Mouse (Mus musculus): ENCODE measurements around the gene Adcy1. TPM values are rescaled to one million over a fixed set of nuclear protein-coding genes. Genes with fewer than 3 reads are reported as not detected.
"Not testable (repeated sequence)": the region's sequence is repeated elsewhere in the genome, so short reads cannot be mapped to it uniquely, and the experiment has no call there.

Adcy1 gene
- polyA plus RNA-seq, 2 experiments = 0.13 to 0.24 TPM

GRCm38 (mm10) chr11:7221826-7222225, 158.5 kb downstream of the Adcy1 start:
- not testable (repeated sequence) for H3K27ac ChIP-seq; ATAC-seq (ENCODE audit: insufficient read depth); DNase-seq (ENCODE audit: low read depth in 3 of 3, low spot score in 3 of 3); H3K9ac ChIP-seq (replicated peaks); H3K4me2 ChIP-seq (ENCODE audit: low read depth); H3K4me3 ChIP-seq (ENCODE audit: insufficient read depth in 1 of 2, low read depth in 2 of 2, low read length in 2 of 2); H3K27me3 ChIP-seq (ENCODE audit: control insufficient read depth, insufficient read depth, low read length); H3K36me3 ChIP-seq (replicated peaks; ENCODE audit: control insufficient read depth, insufficient read depth, low read depth); H3K4me1 ChIP-seq (replicated peaks; ENCODE audit: control insufficient read depth in 2 of 2, insufficient read depth in 2 of 2, low read length in 1 of 2); H3K9me3 ChIP-seq (ENCODE audit: control insufficient read depth, low read length)
- 57% methylated on average over 8 of the region's 8 CpGs for WGBS (ENCODE audit: insufficient replicate concordance)
- TF ChIP-seq CTCF (IDR thresholded peaks at IDR 0.05; ENCODE audit: low read depth) = peak; percentile 38

- no peak for ATAC-seq (ENCODE audit: insufficient read depth)
- Histone ChIP-seq H3K9ac (replicated peaks) (no peak overlapping the region), H3K4me3 (ENCODE audit: insufficient read depth in 1 of 2, low read depth in 2 of 2, low read length in 2 of 2) (no peak overlapping the region), H3K4me2 (ENCODE audit: low read depth) (no peak overlapping the region), H3K27ac (no peak overlapping the region), H3K27me3 (ENCODE audit: control insufficient read depth, insufficient read depth, low read length) (no peaks in the 10 kb centered on the region), H3K36me3 (replicated peaks; ENCODE audit: control insufficient read depth, insufficient read depth, low read depth) (no peaks in the 10 kb centered on the region), H3K9me3 (ENCODE audit: control insufficient read depth, low read length) (no peaks in the 10 kb centered on the region), H3K4me1 (replicated peaks; ENCODE audit: control insufficient read depth in 2 of 2, insufficient read depth in 2 of 2, low read length in 1 of 2) (no peaks in the 10 kb centered on the region)
- no peak for TF ChIP-seq EP300 (IDR thresholded peaks at IDR 0.05; ENCODE audit: low read depth)
- TF ChIP-seq CTCF (IDR thresholded peaks at IDR 0.05; ENCODE audit: low read depth) = no peak
- DNase-seq (ENCODE audit: low read depth in 3 of 3, low spot score in 3 of 3) = no peak
- WGBS (ENCODE audit: insufficient replicate concordance) = 48% methylated on average over 2 of the region's 2 CpGs
Measured at GRCm38 (mm10) chr11:7226200-7226599, 162.9 kb downstream of the Adcy1 start.

- no peak overlapping the region for H3K4me3 ChIP-seq (ENCODE audit: insufficient read depth in 1 of 2, low read depth in 2 of 2, low read length in 2 of 2)
- no peaks in the 10 kb centered on the region for H3K36me3 ChIP-seq (replicated peaks; ENCODE audit: control insufficient read depth, insufficient read depth, low read depth)
- TF ChIP-seq EP300 (IDR thresholded peaks at IDR 0.05; ENCODE audit: low read depth) (no peak), CTCF (IDR thresholded peaks at IDR 0.05; ENCODE audit: low read depth) (no peak)
- H3K9me3 ChIP-seq (ENCODE audit: control insufficient read depth, low read length) = no peaks in the 10 kb centered on the region
- no peak overlapping the region for H3K4me2 ChIP-seq (ENCODE audit: low read depth)
- H3K27me3 ChIP-seq (ENCODE audit: control insufficient read depth, insufficient read depth, low read length) = no peaks in the 10 kb centered on the region
- WGBS (ENCODE audit: insufficient replicate concordance) = 65% methylated on average over 7 of the region's 7 CpGs
- H3K9ac ChIP-seq (replicated peaks) = no peak overlapping the region
- no peak for DNase-seq (ENCODE audit: low read depth in 3 of 3, low spot score in 3 of 3)
- H3K4me1 ChIP-seq (replicated peaks; ENCODE audit: control insufficient read depth in 2 of 2, insufficient read depth in 2 of 2, low read length in 1 of 2) = no peaks in the 10 kb centered on the region
- ATAC-seq (ENCODE audit: insufficient read depth) = no peak
- no peak overlapping the region for H3K27ac ChIP-seq
Measured at GRCm38 (mm10) chr11:7226810-7227550, 163.7 kb downstream of the Adcy1 start.

GRCm38 (mm10) chr11:7228107-7228506, 164.8 kb downstream of the Adcy1 start:
- Histone ChIP-seq H3K4me3 (ENCODE audit: insufficient read depth in 1 of 2, low read depth in 2 of 2, low read length in 2 of 2) (no peak overlapping the region), H3K4me1 (replicated peaks; ENCODE audit: control insufficient read depth in 2 of 2, insufficient read depth in 2 of 2, low read length in 1 of 2) (no peaks in the 10 kb centered on the region), H3K4me2 (ENCODE audit: low read depth) (no peak overlapping the region), H3K9ac (replicated peaks) (no peak overlapping the region), H3K9me3 (ENCODE audit: control insufficient read depth, low read length) (no peaks in the 10 kb centered on the region), H3K36me3 (replicated peaks; ENCODE audit: control insufficient read depth, insufficient read depth, low read depth) (no peaks in the 10 kb centered on the region), H3K27ac (no peak overlapping the region), H3K27me3 (ENCODE audit: control insufficient read depth, insufficient read depth, low read length) (no peaks in the 10 kb centered on the region)
- no peak for ATAC-seq (ENCODE audit: insufficient read depth)
- WGBS (ENCODE audit: insufficient replicate concordance) = 51% methylated on average over 4 of the region's 4 CpGs
- DNase-seq (ENCODE audit: low read depth in 3 of 3, low spot score in 3 of 3) = no peak
- no peak for TF ChIP-seq EP300 (IDR thresholded peaks at IDR 0.05; ENCODE audit: low read depth)
- no peak for TF ChIP-seq CTCF (IDR thresholded peaks at IDR 0.05; ENCODE audit: low read depth)

Other genes with a start within 250 kb of the Adcy1 start
- not detected in 2 replicates for gene Gm11983, start 225.8 kb upstream of the Adcy1 start, polyA plus RNA-seq (2012; rRNA removed)
- not detected in 2 replicates for gene Gm11983, start 225.8 kb upstream of the Adcy1 start, polyA plus RNA-seq (2014; fragmentation: Nextera tagmentation; extraction: Ambion mirVana)
- gene Gm11985, start 125.1 kb downstream of the Adcy1 start, polyA plus RNA-seq (2012; rRNA removed) = not detected in 2 replicates
- gene Gm11985, start 125.1 kb downstream of the Adcy1 start, polyA plus RNA-seq (2014; fragmentation: Nextera tagmentation; extraction: Ambion mirVana) = not detected in 2 replicates
- gene Igfbp1, start 134.3 kb downstream of the Adcy1 start, polyA plus RNA-seq (2012; rRNA removed) = 48.0 and 51.7 TPM in 2 replicates
- gene Igfbp1, start 134.3 kb downstream of the Adcy1 start, polyA plus RNA-seq (2014; fragmentation: Nextera tagmentation; extraction: Ambion mirVana) = 56.3 and 62.0 TPM in 2 replicates
- 13.7 and 21.4 TPM in 2 replicates for gene Igfbp3, start 150.4 kb downstream of the Adcy1 start, polyA plus RNA-seq (2012; rRNA removed)
- 19.0 and 21.5 TPM in 2 replicates for gene Igfbp3, start 150.4 kb downstream of the Adcy1 start, polyA plus RNA-seq (2014; fragmentation: Nextera tagmentation; extraction: Ambion mirVana)